Mouse (Mus musculus) right cerebral cortex, postnatal 36 days (tissue): ENCODE data around the gene Arhgap8.
"Not testable (repeated sequence)": the region's sequence is repeated elsewhere in the genome, so short reads cannot be mapped to it uniquely, and the experiment has no call there.

Experiments used
- DNase-seq, 2 experiments: peaks; one replicate each; pipeline ENCODE4 v3.0.0; 2022; ENCODE audit warnings: low spot score in 2 of 2, mixed read lengths in 1 of 2

Arhgap8 gene

DNA sequence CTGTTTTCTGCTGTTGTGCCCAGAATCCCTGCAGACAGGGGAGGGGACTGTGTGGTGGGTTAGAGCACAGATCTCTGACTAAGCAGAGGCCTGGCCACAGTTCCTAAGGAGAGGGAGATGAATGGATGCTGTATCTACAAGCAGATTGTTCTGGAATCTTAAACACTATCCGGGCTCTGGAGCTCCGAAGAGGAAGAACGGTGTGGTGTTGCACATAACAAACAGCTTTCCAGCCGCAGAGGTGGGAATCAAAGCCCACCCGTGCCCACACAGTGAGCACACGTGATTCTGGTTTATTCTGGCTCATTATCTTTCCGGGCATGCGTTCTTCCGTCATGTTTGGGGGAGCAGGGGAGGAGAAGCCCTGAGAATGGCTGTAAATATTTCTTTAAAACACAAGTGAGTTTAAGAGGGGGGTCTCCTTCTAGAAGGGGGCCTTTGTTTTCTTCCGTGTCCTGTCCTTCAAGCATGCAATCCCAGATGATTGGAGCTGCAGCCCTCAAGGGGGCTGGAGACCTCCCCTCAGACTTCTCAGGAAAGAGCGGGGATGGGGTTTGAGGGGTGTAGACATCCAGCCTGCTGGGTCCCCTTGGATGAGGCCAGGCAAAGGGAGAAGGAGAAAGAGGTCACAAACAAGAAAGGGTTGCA lies 16.6 kb downstream of the Arhgap8 start:
- DNase-seq, result no peak

DNA sequence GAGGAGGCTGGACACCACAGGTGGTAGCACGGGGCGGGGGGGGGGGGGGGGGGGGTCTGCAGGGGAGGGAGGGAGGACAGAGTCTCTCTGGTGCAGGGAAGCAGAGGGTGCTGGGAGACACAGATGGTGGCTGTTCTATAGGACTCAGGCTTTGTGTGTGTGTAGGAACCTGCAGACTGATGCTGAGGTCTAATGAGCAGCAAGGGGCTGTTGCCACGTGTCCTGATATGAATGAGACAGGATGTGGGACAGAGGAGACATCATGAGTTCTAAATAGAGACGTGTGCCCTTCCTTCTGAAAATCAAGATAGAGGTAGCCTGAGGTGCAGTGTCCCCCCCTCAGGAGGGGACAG lies 17.1 kb downstream of the Arhgap8 start:
- DNase-seq, result no peak

DNA sequence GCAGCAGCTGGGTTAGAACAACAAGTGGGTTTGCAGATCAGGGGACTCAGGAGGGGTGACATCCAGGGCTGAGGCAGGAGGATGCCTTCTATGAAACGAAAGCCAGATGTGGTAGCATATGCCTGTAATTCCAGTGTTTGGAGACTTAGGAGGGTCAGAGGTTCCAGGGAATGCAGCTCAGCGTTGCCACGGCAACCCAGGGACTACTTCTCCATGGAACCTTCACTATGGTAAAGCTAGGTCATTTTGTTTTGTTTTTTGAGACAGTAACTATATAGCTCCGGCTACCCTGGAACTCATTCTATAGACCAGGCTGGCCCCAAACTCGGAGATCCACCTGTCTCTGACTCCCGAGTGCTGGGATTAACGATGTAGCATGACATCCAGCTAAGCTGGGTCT lies 18.4 kb downstream of the Arhgap8 start:
- DNase-seq, result no peak

- DNase-seq, result no peak
Observed at GRCm38 (mm10) chr15:84741573-84741972, 21.7 kb downstream of the Arhgap8 start.

- DNase-seq, result no peak
Observed at GRCm38 (mm10) chr15:84743347-84743746, 23.5 kb downstream of the Arhgap8 start.

DNA sequence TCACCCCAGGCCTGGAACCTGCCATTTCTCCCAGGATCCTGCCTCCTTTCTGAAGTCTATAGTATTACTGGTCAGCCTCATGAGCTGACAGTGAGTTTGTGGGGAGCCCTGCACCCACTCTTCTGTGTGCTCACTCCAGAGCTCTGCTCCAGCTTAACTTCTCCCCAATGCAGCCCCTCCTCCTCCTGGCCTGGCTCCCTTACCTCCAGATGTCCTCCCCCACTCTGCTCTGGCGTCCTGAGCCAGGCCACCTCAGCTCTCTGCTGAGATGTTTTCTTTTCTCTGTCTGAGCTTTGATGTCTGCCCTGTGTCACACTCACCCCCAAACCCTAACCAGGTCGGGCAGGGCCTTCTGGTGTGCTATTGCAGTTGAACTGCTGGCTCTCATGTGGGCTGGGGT lies 24.5 kb downstream of the Arhgap8 start:
- DNase-seq, result no peak

GRCm38 (mm10) chr15:84745831-84746230 lies 26.0 kb downstream of the Arhgap8 start:
- DNase-seq, result no peak

DNA sequence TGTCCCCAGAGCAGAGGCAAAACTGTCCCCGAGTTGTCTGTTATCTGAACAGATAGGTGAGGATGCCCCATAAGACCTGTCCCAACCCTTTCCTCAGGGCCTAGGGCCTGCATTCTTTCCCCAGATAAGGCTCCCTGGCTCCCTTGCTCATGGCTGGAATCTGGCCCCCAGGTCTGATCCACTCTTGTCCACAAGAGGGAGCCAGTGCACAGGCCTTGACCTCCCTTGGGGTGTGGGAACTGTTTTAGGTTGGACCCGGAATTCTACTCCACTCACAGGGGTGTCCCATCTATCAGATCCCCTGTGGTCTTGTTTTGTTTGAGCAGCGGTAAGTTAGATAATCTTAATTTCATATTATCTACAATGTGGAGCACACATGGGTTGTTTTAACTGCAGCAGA lies 35.1 kb downstream of the Arhgap8 start:
- DNase-seq, result peak; percentile 29 to 39

DNA sequence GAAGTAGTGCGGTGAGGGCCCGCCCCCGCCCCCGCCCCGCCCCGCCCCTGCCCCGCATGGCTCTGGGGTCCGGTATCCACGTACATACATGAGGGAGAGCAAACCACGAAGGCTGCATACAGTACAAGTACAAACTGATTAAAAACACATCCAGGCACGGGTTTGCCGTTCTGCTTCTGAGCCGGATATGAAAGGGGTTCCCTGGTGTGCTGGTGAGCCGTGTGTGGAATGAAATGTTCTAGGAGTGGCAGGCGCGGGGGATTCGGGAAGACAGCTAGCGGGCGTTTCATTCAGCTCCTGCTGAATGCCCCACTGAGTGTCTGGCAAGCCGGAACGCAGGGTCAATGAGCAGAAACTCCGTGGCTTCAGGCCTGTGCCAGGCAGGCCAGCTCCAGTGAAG lies 36.6 kb downstream of the Arhgap8 start:
- no peak for DNase-seq

DNA sequence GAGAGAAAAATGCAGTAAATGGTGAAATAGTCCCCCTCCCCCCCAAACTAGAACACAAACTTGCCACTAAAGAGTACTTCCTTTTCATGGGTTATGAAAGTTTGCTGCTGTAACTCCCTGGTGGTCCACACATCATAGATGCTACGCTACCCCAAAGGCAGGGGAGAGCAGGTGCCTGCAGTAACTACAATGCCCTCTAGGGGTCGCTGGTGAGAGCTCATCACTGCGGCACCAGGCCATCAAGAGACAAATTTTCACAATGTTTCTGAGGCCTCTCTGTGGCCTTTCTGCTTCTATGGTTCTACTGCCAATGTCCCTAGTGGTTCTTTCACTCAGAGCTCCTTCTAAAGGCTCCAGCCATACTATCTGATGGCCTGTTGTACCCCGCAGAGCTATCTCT lies 38.6 kb downstream of the Arhgap8 start:
- DNase-seq, result no peak

GRCm38 (mm10) chr15:84762712-84763422 lies 43.0 kb downstream of the Arhgap8 start:
- DNase-seq, result no peak

DNA sequence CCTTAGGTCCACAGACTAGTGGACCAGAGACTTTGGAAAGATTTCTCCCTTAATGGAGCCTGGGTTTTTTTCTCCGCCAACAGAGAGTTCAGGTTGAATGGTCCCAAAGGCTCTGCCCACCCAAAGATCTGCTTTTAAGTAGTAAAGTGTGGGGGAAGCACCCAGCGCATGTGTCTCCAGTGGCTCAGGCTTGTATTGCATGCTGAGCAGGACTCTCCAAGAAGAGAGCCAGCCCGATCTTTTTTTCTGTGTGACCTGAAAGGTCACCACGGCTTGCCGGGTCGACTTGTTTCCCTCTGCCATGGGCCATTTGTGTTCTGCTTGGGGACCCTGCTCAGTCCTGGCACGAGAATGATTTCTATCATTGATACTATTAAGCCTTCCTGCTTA lies 43.6 kb downstream of the Arhgap8 start:
- DNase-seq, result no peak

- no peak for DNase-seq
Observed at GRCm38 (mm10) chr15:84766621-84767020, 46.8 kb downstream of the Arhgap8 start.

- not testable (repeated sequence) for DNase-seq
Observed at GRCm38 (mm10) chr15:84768531-84768930, 48.7 kb downstream of the Arhgap8 start.

DNA sequence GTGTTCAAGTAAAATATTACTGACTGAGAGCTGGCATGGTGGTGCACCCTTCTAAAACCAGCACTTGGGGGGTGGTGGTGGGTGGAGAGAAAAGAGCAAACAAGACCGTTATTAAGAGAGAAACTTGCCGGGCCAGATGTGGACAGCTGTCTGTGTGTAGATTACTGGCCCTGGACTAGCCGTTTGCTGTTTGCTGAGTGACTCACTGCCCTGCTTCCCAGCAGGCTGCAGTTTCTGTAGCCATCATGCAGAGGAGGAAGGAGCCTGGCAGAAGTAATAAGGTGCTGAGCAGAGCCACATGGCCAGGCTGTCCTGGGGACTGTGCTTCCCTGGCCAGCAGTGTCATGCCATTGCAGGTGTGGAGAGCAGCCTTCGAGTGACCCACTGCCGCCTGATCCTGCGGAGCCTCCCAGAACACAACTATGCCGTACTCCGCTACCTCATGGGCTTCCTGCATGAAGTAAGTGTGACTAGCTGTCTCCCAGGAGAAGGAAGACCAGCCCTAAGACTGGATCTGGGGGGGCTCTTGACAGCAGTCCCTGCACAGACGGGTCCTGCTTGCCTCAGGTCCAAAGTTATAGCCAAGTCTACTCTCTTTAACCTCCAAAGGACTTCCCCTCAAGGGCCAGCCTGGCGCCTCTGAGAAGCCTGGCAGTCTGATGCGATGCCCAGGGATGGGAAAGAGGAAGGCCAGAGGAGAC lies 49.9 kb downstream of the Arhgap8 start:
- DNase-seq, result no peak

DNA sequence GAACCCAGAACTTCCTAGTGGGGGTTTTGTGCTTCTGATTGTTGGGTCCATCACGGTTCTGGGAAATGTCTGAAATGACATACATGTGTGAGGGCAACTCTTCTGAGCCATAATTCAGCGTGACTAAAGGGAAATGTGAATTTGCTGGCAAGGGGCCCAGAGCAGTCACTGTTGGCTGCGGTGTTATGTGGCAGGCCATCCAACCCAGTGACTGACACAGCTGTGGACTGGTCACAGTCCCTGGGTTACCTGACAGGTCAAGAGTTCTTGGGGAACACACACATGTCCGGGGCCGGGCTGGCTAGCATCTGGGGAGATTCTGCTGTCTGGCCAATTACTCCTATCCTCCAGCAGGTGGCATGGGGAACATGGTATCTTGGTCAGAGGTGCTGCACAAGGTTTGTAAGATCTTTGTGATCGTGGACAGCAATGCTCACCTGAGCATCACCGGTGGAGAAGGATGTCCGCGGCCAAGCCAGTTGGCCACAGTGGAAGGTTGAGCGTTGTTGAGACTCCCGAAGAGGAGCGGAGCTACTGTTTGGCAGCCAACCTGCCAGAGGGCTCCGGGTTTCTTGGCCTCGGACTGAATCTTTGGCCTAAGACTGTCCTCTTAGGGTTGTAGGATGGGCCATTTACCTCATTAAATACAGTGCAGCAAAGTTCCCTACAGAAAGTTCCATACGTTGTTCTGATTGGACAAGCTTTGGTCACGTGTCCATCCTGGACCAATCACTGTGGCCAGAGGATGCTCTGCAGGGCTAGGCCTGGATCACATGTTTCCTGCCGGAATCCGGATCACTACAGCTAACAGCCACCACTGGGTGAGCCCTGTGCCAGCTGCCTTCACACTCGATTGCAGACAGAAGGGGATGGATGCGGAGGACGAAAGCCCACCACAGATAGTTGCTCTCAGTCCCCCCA lies 52.6 kb downstream of the Arhgap8 start:
- no peak for DNase-seq

- DNase-seq, result no peak
Observed at GRCm38 (mm10) chr15:84775421-84776174, 55.7 kb downstream of the Arhgap8 start.

DNA sequence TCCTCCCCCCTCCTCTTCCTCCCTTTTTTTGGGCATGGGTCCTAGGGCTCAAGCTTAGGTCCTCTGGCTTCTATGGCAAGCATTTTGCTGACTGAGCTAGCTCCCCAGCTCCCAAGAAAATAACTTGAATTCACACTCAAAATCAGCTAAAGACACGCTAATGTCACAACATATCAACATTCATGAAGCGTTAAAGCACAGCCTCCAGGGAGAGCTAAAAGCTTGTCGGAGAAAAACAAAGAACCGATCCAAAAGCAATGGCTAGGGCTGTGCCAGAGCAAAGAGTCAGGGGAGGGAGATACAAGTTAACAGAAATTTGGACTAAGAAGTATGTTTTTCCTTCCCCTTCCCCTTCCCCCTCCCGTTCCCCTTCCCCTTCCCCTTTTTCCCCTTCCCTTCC lies 58.7 kb downstream of the Arhgap8 start:
- DNase-seq, result no peak

GRCm38 (mm10) chr15:84784812-84785211 lies 65.0 kb downstream of the Arhgap8 start:
- no peak for DNase-seq

- no peak for DNase-seq
Observed at GRCm38 (mm10) chr15:84787161-84787560, 67.3 kb downstream of the Arhgap8 start.

DNA sequence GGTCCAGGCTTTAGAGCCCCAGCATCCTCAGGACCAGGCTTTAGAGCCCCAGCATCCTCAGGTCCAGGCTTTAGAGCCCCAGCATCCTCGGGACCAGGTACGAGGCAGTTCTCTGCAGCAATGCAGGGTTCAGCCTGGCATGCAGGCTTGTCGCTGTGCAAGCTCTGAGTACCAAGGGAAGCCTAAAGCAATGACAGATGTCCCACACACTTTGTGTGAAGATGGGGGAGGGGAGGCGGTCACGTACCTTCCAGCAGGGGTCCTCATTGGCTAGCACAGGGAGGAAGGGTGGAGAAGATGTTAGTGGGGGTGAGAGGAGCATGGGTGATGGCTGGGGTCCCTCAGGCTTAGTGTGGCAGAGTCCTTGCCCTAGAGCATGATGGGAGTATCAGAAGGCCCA lies 73.8 kb downstream of the Arhgap8 start:
- DNase-seq, result no peak
